Mouse (Mus musculus) hindbrain, postnatal 0 days (tissue): ENCODE results near the gene Plekha6. TPM values are rescaled to one million over a fixed set of nuclear protein-coding genes. Genes with fewer than 3 reads are reported as not detected.

ENCODE experiments used
- ATAC-seq: fragments of 200-750 bp; cut with Nextera tagmentation; 2 replicates; pipeline ENCODE4 v1.8.0; 2017; ENCODE audit warnings: mild to moderate bottlenecking, moderate TSS enrichment, moderate library complexity
- DNase-seq: peaks from one replicate; pipeline ENCODE4 v3.0.0-alpha.2; 2015; ENCODE audit warnings: low spot score
- H3K27ac ChIP-seq: fragments of 300-500 bp; sonication (generic); 2 replicates; pipeline ENCODE4 v1.5.1; 2014; ENCODE audit warnings: mild to moderate bottlenecking
- H3K27me3 ChIP-seq: fragments of 300-500 bp; sonication (generic); 2 replicates; pipeline ENCODE4 v1.6.1; 2014; ENCODE audit warnings: low read length, mixed read lengths; ENCODE audit not compliant: insufficient read depth
- H3K36me3 ChIP-seq: fragments of 300-500 bp; sonication (generic); 2 replicates; pipeline ENCODE4 v1.6.1; 2014; ENCODE audit warnings: low read length, mixed read lengths; ENCODE audit not compliant: insufficient read depth
- H3K4me1 ChIP-seq: fragments of 300-500 bp; sonication (generic); 2 replicates; pipeline ENCODE4 v1.6.1; 2014; ENCODE audit warnings: antibody characterized with exemption, low read length, mixed read lengths; ENCODE audit not compliant: insufficient read depth
- H3K4me2 ChIP-seq: fragments of 300-500 bp; sonication (generic); 2 replicates; pipeline ENCODE4 v1.6.1; 2014; ENCODE audit warnings: low read depth, mild to moderate bottlenecking, low read length, moderate library complexity, mixed read lengths
- H3K4me3 ChIP-seq: fragments of 300-500 bp; sonication (generic); 2 replicates; pipeline ENCODE4 v1.5.1; 2014; ENCODE audit warnings: low read length
- H3K9ac ChIP-seq: fragments of 300-500 bp; sonication (generic); replicated peaks from 2 replicates; pipeline ENCODE4 v1.6.1; 2014; ENCODE audit warnings: mild to moderate bottlenecking, low read length, moderate library complexity, mixed read lengths
- H3K9me3 ChIP-seq: fragments of 300-500 bp; sonication (generic); 2 replicates; pipeline ENCODE4 v1.6.1; 2016; ENCODE audit warnings: low read length, mixed read lengths
- CTCF ChIP-seq: IDR thresholded peaks from 2 replicates; pipeline ENCODE4 v1.5.1; 2016; ENCODE audit warnings: antibody characterized with exemption, control low read depth, low read depth
- WGBS: fragments of 180-500 bp; shearing (Covaris S2); extraction: QIAGEN DNeasy Blood & Tissue Kit; methylation state at CpG from one replicate; pipeline ENCODE4 v1.1.7; 2014; 5-methylcytosine and 5-hydroxymethylcytosine counted together
- polyA plus RNA-seq: library from polyadenylated mRNA; unstranded; fragments of >200 nt; fragmentation: Nextera tagmentation; extraction: Ambion mirVana; gene quantifications from 2 replicates; pipeline ENCODE4 v1.2.1, GENCODE M21; 2015
- total RNA-seq: library from RNA; depleted of rRNA; stranded (reverse); fragments of >200 nt; gene quantifications from 2 replicates; pipeline ENCODE4 v1.2.3, GENCODE M21; 2014

Plekha6 gene
- total and polyA plus RNA-seq, 2 experiments from 2014 or later: 9.7 to 41.0 TPM

GRCm38 (mm10) chr1:133253532-133253866 is 89.5 kb downstream of the Plekha6 start:
- Histone ChIP-seq H3K36me3 (no peaks in the 10 kb centered on the region), H3K27me3 (no peaks in the 10 kb centered on the region), H3K4me3 (no peak overlapping the region), H3K27ac (no peak overlapping the region), H3K9me3 (no peaks in the 10 kb centered on the region), H3K4me1 (peaks cover 42% of the 10 kb centered on the region), H3K9ac (no peak overlapping the region), H3K4me2 (no peak overlapping the region)
- no peak for TF ChIP-seq CTCF
- 22% methylated on average over 1 of the region's 1 CpGs for WGBS
- ATAC-seq (no peak), DNase-seq (no peak)

- Histone ChIP-seq H3K4me3 (no peak overlapping the region), H3K9me3 (no peaks in the 10 kb centered on the region), H3K36me3 (no peaks in the 10 kb centered on the region), H3K27ac (no peak overlapping the region), H3K4me2 (no peak overlapping the region), H3K9ac (no peak overlapping the region), H3K4me1 (peaks cover 42% of the 10 kb centered on the region), H3K27me3 (no peaks in the 10 kb centered on the region)
- 65% methylated on average over 6 of the region's 6 CpGs for WGBS
- no peak for ATAC-seq
- TF ChIP-seq CTCF: no peak
- DNase-seq: no peak
Observed at GRCm38 (mm10) chr1:133254226-133254625, 90.2 kb downstream of the Plekha6 start.

- Histone ChIP-seq H3K4me3 (no peak overlapping the region), H3K27me3 (no peaks in the 10 kb centered on the region), H3K4me1 (peaks cover 42% of the 10 kb centered on the region), H3K9ac (no peak overlapping the region), H3K27ac (peak overlapping the region; percentile 37; the same call in 1 of the 2 replicates), H3K9me3 (no peaks in the 10 kb centered on the region), H3K36me3 (no peaks in the 10 kb centered on the region), H3K4me2 (peak overlapping the region; percentile 16; the same call in 1 of the 2 replicates)
- WGBS: 34% methylated on average over 9 of the region's 9 CpGs
- ATAC-seq (peak; percentile 39; the same call in 1 of the 2 replicates), DNase-seq (no peak)
- no peak for TF ChIP-seq CTCF
Observed at GRCm38 (mm10) chr1:133254856-133255764, 91.1 kb downstream of the Plekha6 start.

GRCm38 (mm10) chr1:133255776-133256175 is 91.8 kb downstream of the Plekha6 start:
- H3K4me1 ChIP-seq: peaks cover 42% of the 10 kb centered on the region
- TF ChIP-seq CTCF: no peak

GRCm38 (mm10) chr1:133256347-133256746 is 92.3 kb downstream of the Plekha6 start:
- H3K36me3 ChIP-seq: no peaks in the 10 kb centered on the region
- 0 out of 2 replicates have a peak overlapping the region, but pooled peaks have one; percentile 2 for H3K4me2 ChIP-seq
- H3K9ac ChIP-seq: no peak overlapping the region
- H3K27me3 ChIP-seq: no peaks in the 10 kb centered on the region
- H3K4me3 ChIP-seq: no peak overlapping the region
- H3K27ac ChIP-seq: peak overlapping the region; percentile 37; the same call in 1 of the 2 replicates
- H3K9me3 ChIP-seq: no peaks in the 10 kb centered on the region
- H3K4me1 ChIP-seq: peaks cover 36% of the 10 kb centered on the region
- no peak for DNase-seq
- no peak for TF ChIP-seq CTCF
- 49% methylated on average over 8 of the region's 8 CpGs for WGBS
- ATAC-seq: no peak

More at GRCm38 (mm10) chr1:133255776-133256175, 91.8 kb downstream of the Plekha6 start:
- ATAC-seq (no peak), DNase-seq (no peak)
- WGBS: 49% methylated on average over 5 of the region's 5 CpGs
- Histone ChIP-seq H3K27me3 (no peaks in the 10 kb centered on the region), H3K9me3 (no peaks in the 10 kb centered on the region), H3K4me3 (no peak overlapping the region), H3K36me3 (no peaks in the 10 kb centered on the region), H3K9ac (no peak overlapping the region), H3K27ac (peak overlapping the region; percentile 37; the same call in 1 of the 2 replicates), H3K4me2 (0 out of 2 replicates have a peak overlapping the region, but pooled peaks have one; percentile 2)

GRCm38 (mm10) chr1:133258694-133259093 is 94.7 kb downstream of the Plekha6 start:
- Histone ChIP-seq H3K4me1 (peaks cover 14% of the 10 kb centered on the region; the same call in 1 of the 2 replicates), H3K27me3 (no peaks in the 10 kb centered on the region), H3K4me2 (no peak overlapping the region), H3K27ac (no peak overlapping the region), H3K9ac (no peak overlapping the region), H3K36me3 (no peaks in the 10 kb centered on the region), H3K4me3 (no peak overlapping the region), H3K9me3 (no peaks in the 10 kb centered on the region)
- 49% methylated on average over 6 of the region's 6 CpGs for WGBS
- DNase-seq (no peak), ATAC-seq (no peak)
- no peak for TF ChIP-seq CTCF
